In the genomic region with DNA sequence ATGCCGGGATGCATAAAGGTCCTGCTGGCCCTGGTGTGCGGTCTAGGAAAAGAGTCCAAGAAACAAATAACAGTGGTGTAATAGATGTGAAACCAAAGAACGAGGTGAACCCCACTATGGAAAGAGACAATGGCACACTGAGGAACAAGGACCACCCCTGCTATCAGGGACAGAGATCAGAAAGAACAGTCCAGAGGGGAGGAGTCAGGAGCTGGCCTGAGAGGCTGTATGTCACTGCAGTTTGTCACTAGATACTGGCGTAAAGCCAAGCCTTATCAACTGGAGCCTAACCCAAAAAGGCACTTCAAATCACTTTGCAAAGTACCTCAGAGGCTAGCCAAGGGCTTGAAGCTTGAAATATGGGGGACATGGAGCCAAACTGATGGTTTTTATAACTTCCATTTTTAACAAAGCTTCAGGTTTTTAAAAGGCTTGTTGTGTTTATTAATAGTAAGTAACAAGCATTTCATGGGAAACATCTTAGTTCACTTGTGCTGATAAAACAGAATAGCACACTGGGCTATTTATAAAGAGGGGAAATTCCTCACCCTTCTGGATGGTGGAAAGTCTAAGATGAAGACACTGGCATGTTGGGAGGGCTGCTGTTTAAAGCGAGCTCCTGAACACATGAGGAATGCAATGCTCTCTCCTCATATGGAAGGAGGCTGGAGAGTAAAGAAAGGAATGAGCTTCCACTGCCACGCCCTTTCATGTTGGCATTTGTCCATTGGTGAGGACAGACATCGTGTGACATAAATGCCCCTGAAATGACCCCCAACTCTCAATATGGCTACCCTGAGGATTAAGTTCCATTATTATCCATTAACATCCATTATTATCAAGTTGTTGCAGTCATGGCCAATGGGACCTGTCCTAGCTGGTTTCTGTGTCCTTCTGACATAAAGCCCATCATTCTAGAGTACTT, we compare ENCODE assay signal across 9 mouse cellular contexts.
DNase-seq lines count a peak whose midpoint lies in the region; ATAC-seq lines count a peak whose summit lies in the region.
"Had no signal": no experiment of that assay in that cellular context is flagged by ENCODE, and none has a peak within 500 bp of the region (broad histone marks: within the 10 kb centered on the region; RNA-seq: fewer than 3 reads in every experiment).

No protein-coding gene starts in this region.

- no peaks in the 10 kb centered on the region for H3K27me3 ChIP-seq in heart, embryonic 10.5 days (ENCODE audit: insufficient read depth, poor library complexity, severe bottlenecking)
- no peaks in the 10 kb centered on the region for H3K27me3 ChIP-seq in kidney, embryonic 16.5 days (ENCODE audit: insufficient read depth, low read length)
- H3K27me3 ChIP-seq: limb, embryonic 12.5 days had no signal

- WGBS in heart, embryonic 10.5 days, result 37% methylated on average over 7 of the region's 7 CpGs
- WGBS in kidney, embryonic 16.5 days, result 65% methylated on average over 7 of the region's 7 CpGs

- no peak for ATAC-seq in kidney, embryonic 16.5 days (ENCODE audit: low FRiP score, low TSS enrichment)
- no peak for ATAC-seq in granulocyte monocyte progenitor cell, adult 5-6 weeks (replicated peaks; ENCODE audit: poor library complexity, severe bottlenecking)

- peak overlapping the region; percentile 83 for H3K27ac ChIP-seq in heart, embryonic 10.5 days
- peak overlapping the region; percentile 35; the same call in 1 of the 2 replicates for H3K27ac ChIP-seq in kidney, embryonic 16.5 days (ENCODE audit: low read length)
- H3K27ac ChIP-seq: limb, embryonic 12.5 days had no signal

- peaks cover 35% of the 10 kb centered on the region for H3K4me1 ChIP-seq in heart, embryonic 10.5 days
- peaks cover 5% of the 10 kb centered on the region; the same call in 1 of the 2 replicates for H3K4me1 ChIP-seq in kidney, embryonic 16.5 days (ENCODE audit: insufficient read depth, low read length)

- DNase-seq in retina, postnatal 1 day, result peak; percentile 36
- no peak for DNase-seq in retina, embryonic 14.5 days (ENCODE audit: low spot score)
- DNase-seq in heart, embryonic 10.5 days (ENCODE audit: low spot score), result no peak
- DNase-seq in adipocyte (ENCODE audit: low spot score), result no peak
- DNase-seq in embryo, embryonic 11 days, result no peak
- DNase-seq: thymus, postnatal 36 days had no signal

- H3K36me3 ChIP-seq in heart, embryonic 10.5 days, result no peaks in the 10 kb centered on the region
- H3K36me3 ChIP-seq in kidney, embryonic 16.5 days (ENCODE audit: insufficient read depth, low read length), result no peaks in the 10 kb centered on the region
- H3K36me3 ChIP-seq: limb, embryonic 12.5 days had no signal

- H3K4me2 ChIP-seq in kidney, embryonic 16.5 days (replicated peaks; ENCODE audit: low read depth, low read length), result no peak overlapping the region
- H3K4me2 ChIP-seq: limb, embryonic 12.5 days had no signal

- H3K9me3 ChIP-seq in heart, embryonic 10.5 days, result no peaks in the 10 kb centered on the region
- H3K9me3 ChIP-seq in kidney, embryonic 16.5 days (ENCODE audit: low read length), result no peaks in the 10 kb centered on the region
- H3K9me3 ChIP-seq: limb, embryonic 12.5 days had no signal

- no peak overlapping the region for H3K9ac ChIP-seq in kidney, embryonic 16.5 days (replicated peaks; ENCODE audit: low read length)
- H3K9ac ChIP-seq: limb, embryonic 12.5 days had no signal

- no peak overlapping the region for H3K4me3 ChIP-seq in heart, embryonic 10.5 days
- no peak overlapping the region for H3K4me3 ChIP-seq in kidney, embryonic 16.5 days (ENCODE audit: low read length)
- H3K4me3 ChIP-seq: limb, embryonic 12.5 days had no signal
